Mouse (Mus musculus) lung, postnatal 10 days (tissue): ENCODE measurements around the gene Cd99l2.

Experiments used
- DNase-seq: peaks from one replicate; pipeline ENCODE4 v3.0.0; 2021

Gene Cd99l2

GRCm38 (mm10) chrX:71467491-71467890 is 25.2 kb downstream of the Cd99l2 start:
- DNase-seq, result no peak

GRCm38 (mm10) chrX:71465417-71465816 is 27.2 kb downstream of the Cd99l2 start:
- no peak for DNase-seq

GRCm38 (mm10) chrX:71464138-71464826 is 28.4 kb downstream of the Cd99l2 start:
- peak; percentile 2 for DNase-seq

- DNase-seq, result no peak
These were observed 36.4 kb downstream of the Cd99l2 start for GRCm38 (mm10) chrX:71456078-71456737.

- no peak for DNase-seq
These were observed 49.7 kb downstream of the Cd99l2 start for GRCm38 (mm10) chrX:71442916-71443315.

GRCm38 (mm10) chrX:71439473-71439872 is 53.2 kb downstream of the Cd99l2 start:
- no peak for DNase-seq

GRCm38 (mm10) chrX:71435542-71435941 is 57.1 kb downstream of the Cd99l2 start:
- DNase-seq, result no peak

- DNase-seq, result no peak
These were observed 57.8 kb downstream of the Cd99l2 start for GRCm38 (mm10) chrX:71434860-71435259.

- no peak for DNase-seq
These were observed 58.2 kb downstream of the Cd99l2 start for GRCm38 (mm10) chrX:71434448-71434847.

- DNase-seq, result no peak
These were observed 61.7 kb downstream of the Cd99l2 start for GRCm38 (mm10) chrX:71430900-71431299.

- no peak for DNase-seq
These were observed 65.2 kb downstream of the Cd99l2 start for GRCm38 (mm10) chrX:71427491-71427890.

- peak; percentile 82 for DNase-seq
These were observed 66.7 kb downstream of the Cd99l2 start for GRCm38 (mm10) chrX:71425746-71426519.

- DNase-seq, result peak; percentile 2
These were observed 67.8 kb downstream of the Cd99l2 start for GRCm38 (mm10) chrX:71424852-71425251.

- no peak for DNase-seq
These were observed 79.0 kb downstream of the Cd99l2 start for GRCm38 (mm10) chrX:71413616-71414015.

- no peak for DNase-seq
These were observed 79.9 kb downstream of the Cd99l2 start for GRCm38 (mm10) chrX:71412776-71413175.

- DNase-seq, result no peak
These were observed 84.3 kb downstream of the Cd99l2 start for GRCm38 (mm10) chrX:71408386-71408785.

- DNase-seq, result no peak
These were observed 86.4 kb downstream of the Cd99l2 start for GRCm38 (mm10) chrX:71406290-71406689.

- no peak for DNase-seq
These were observed 96.3 kb downstream of the Cd99l2 start for GRCm38 (mm10) chrX:71396326-71396725.

- DNase-seq, result peak; percentile 22
These were observed 111.1 kb downstream of the Cd99l2 start for GRCm38 (mm10) chrX:71381571-71381970.

GRCm38 (mm10) chrX:71378435-71378834 is 114.2 kb downstream of the Cd99l2 start:
- no peak for DNase-seq

GRCm38 (mm10) chrX:71376781-71377180 is 115.9 kb downstream of the Cd99l2 start:
- no peak for DNase-seq
